Mouse (Mus musculus) liver, embryonic 11.5 days (tissue): ENCODE measurements around the gene Cfap46. TPM values are rescaled to one million over a fixed set of nuclear protein-coding genes. Genes with fewer than 3 reads are reported as not detected.

ENCODE experiments used
- ATAC-seq: fragments of 200-750 bp; cut with Nextera tagmentation; replicated peaks from 2 replicates; pipeline ENCODE4 v1.8.0; 2017; ENCODE audit warnings: moderate number of reproducible peaks, mild to moderate bottlenecking, moderate TSS enrichment, moderate library complexity; ENCODE audit not compliant: low FRiP score
- DNase-seq: peaks from one replicate; pipeline ENCODE4 v3.0.0-alpha.2; 2017; ENCODE audit warnings: low spot score
- H3K27ac ChIP-seq: fragments of 300-500 bp; sonication (generic); 2 replicates; pipeline ENCODE4 v1.5.1; 2014; ENCODE audit warnings: mild to moderate bottlenecking, low read depth, low read length, control low read depth
- H3K27me3 ChIP-seq: fragments of 300-500 bp; sonication (generic); replicated peaks from 2 replicates; pipeline ENCODE4 v1.6.1; 2014; ENCODE audit warnings: low read length, mixed read lengths; ENCODE audit not compliant: control insufficient read depth, insufficient read depth
- H3K36me3 ChIP-seq: fragments of 300-500 bp; sonication (generic); 2 replicates; pipeline ENCODE4 v1.6.1; 2014; ENCODE audit warnings: mild to moderate bottlenecking, low read length, moderate library complexity, mixed read lengths; ENCODE audit not compliant: control insufficient read depth, insufficient read depth
- H3K4me1 ChIP-seq: fragments of 300-500 bp; sonication (generic); replicated peaks from 2 replicates; pipeline ENCODE4 v1.6.1; 2014; ENCODE audit warnings: low read length, mixed read lengths; ENCODE audit not compliant: control insufficient read depth, insufficient read depth
- H3K4me2 ChIP-seq: fragments of 300-500 bp; sonication (generic); 2 replicates; pipeline ENCODE4 v1.6.1; 2014; ENCODE audit warnings: mild to moderate bottlenecking, control low read depth, moderate library complexity
- H3K4me3 ChIP-seq: fragments of 300-500 bp; sonication (generic); 2 replicates; pipeline ENCODE4 v1.5.1; 2014; ENCODE audit warnings: low read depth, low read length, control low read depth
- H3K9ac ChIP-seq: fragments of 300-500 bp; sonication (generic); 2 replicates; pipeline ENCODE4 v1.6.1; 2014; ENCODE audit warnings: low read depth, low read length, control low read depth
- H3K9me3 ChIP-seq: fragments of 300-500 bp; sonication (generic); 2 replicates; pipeline ENCODE4 v1.6.1; 2016; ENCODE audit warnings: low read length, inconsistent platforms, mixed read lengths; ENCODE audit not compliant: control insufficient read depth
- WGBS: fragments of 180-500 bp; shearing (Covaris S2); extraction: QIAGEN DNeasy Blood & Tissue Kit; methylation state at CpG from one replicate; pipeline ENCODE4 v1.1.7; 2014; 5-methylcytosine and 5-hydroxymethylcytosine counted together
- polyA plus RNA-seq: library from polyadenylated mRNA; unstranded; fragments of >200 nt; fragmentation: Nextera tagmentation; extraction: Ambion mirVana; gene quantifications from 2 replicates; pipeline ENCODE4 v1.2.1, GENCODE M21; 2014

Gene Cfap46
- polyA plus RNA-seq, 1 experiment from 2014 or later: not detected

DNA sequence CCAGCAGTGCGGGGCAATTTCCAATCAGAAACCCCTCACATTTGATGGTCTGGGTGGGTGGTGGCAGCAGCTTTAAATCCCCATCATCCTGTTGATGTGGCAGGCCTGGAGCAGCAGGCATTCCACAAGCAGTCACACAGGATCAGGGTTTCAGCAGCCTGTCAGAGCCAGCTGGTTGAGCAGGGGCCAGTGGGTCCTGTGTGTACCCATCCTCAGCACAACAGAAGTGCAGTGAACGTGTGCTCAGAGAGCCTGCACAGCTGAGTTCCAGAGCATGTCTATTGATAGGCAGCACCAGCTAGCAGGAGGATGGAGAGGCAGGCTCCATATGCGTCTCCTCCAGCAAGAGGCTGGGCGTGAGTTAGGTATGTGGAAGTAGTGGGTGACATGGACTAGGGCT is 120.2 kb downstream of the Cfap46 start:
- Histone ChIP-seq H3K27me3 (no peaks in the 10 kb centered on the region), H3K9me3 (no peaks in the 10 kb centered on the region), H3K9ac (no peak overlapping the region), H3K4me2 (no peak overlapping the region), H3K4me1 (no peaks in the 10 kb centered on the region), H3K4me3 (no peak overlapping the region), H3K36me3 (no peaks in the 10 kb centered on the region), H3K27ac (no peak overlapping the region)
- DNase-seq (no peak), ATAC-seq (no peak)
- WGBS: 72% methylated on average over 4 of the region's 4 CpGs

DNA sequence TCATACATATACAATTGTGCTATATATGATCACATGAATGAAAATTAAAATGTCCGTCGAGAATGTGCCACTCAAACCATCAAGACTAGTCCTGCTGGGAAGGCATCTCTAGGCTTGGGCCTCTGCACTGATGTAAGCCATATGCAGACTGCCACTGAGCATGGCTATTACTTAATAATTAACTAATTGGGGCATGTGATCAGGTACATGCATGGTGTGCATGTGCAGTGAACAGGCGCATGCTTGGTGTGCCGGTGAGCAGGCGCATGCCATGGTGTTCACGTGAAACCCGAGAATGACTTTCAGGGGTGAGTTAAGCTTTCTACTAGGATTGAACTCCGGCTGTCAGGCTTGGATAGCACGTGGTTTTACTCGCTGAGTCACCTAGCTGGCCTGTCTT is 124.0 kb downstream of the Cfap46 start:
- no peaks in the 10 kb centered on the region for H3K36me3 ChIP-seq
- H3K9ac ChIP-seq: no peak overlapping the region
- no peaks in the 10 kb centered on the region for H3K9me3 ChIP-seq
- 87% methylated on average over 10 of the region's 10 CpGs for WGBS
- no peaks in the 10 kb centered on the region for H3K27me3 ChIP-seq
- no peak overlapping the region for H3K4me3 ChIP-seq
- H3K27ac ChIP-seq: no peak overlapping the region
- no peaks in the 10 kb centered on the region for H3K4me1 ChIP-seq
- no peak for DNase-seq
- H3K4me2 ChIP-seq: no peak overlapping the region
- no peak for ATAC-seq

DNA sequence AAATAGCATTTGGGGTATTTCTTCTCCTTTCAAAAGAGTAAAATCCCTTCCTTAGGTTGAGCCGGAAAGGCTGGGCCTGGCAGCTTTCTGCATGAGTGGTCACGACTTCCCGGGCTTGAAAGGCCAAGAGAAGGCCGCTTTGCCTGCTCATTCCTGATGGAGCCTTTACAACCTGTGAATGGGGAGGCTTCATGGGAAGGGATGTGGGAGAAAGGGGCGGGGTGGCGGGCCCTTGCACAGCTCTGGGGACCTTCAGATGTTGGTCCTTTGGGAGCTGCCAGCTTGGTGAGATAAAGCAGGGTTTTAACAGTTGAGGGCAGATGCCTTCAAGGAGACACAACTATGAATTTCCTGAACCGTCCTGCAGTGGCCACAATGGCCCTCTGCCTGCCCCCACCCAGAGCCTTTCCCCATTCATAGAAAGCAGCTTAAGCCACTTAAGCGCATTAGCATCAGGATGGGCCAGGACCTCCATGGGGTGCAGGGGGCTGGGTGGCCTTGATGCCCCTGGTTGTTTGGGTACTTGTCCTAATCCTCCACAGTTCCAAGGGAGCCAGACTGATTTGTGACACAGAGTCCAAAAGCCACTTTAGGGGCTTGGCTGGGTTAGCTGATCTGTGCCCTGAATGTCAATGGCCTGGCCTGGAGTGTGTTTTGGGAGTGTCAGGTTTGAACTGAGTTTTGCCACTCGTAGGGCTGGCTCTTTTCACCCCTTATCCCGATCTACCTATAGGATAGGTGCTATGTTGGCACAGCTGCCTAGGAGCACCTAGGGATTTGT is 126.7 kb downstream of the Cfap46 start:
- no peaks in the 10 kb centered on the region for H3K36me3 ChIP-seq
- ATAC-seq (no peak), DNase-seq (no peak)
- no peak overlapping the region for H3K27ac ChIP-seq
- WGBS: 60% methylated on average over 10 of the region's 10 CpGs
- H3K4me3 ChIP-seq: no peak overlapping the region
- H3K4me2 ChIP-seq: no peak overlapping the region
- no peaks in the 10 kb centered on the region for H3K9me3 ChIP-seq
- no peaks in the 10 kb centered on the region for H3K4me1 ChIP-seq
- no peaks in the 10 kb centered on the region for H3K27me3 ChIP-seq
- H3K9ac ChIP-seq: no peak overlapping the region

DNA sequence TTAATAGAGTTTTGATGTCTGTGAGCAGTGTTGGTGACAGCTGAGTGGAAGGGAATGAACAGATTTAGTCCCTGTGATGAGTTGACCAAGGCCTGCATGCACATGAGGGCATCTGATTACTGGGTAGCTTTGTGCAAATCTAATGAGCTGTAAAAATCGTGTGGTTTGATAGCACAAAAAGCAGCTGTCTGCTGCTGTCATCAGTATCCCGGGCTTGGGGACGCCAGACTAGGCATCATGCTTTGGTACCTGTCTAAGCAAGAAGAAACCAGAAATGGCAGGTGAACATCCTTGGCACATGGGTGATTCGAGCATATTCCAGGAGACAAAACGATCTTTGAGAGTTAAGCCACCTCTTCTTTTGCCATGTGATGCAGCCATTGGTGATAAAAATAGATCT is 127.3 kb downstream of the Cfap46 start:
- no peak overlapping the region for H3K9ac ChIP-seq
- H3K36me3 ChIP-seq: no peaks in the 10 kb centered on the region
- no peaks in the 10 kb centered on the region for H3K4me1 ChIP-seq
- no peak overlapping the region for H3K4me3 ChIP-seq
- 73% methylated on average over 5 of the region's 5 CpGs for WGBS
- DNase-seq: no peak
- H3K27me3 ChIP-seq: no peaks in the 10 kb centered on the region
- H3K9me3 ChIP-seq: no peaks in the 10 kb centered on the region
- ATAC-seq: no peak
- H3K27ac ChIP-seq: no peak overlapping the region
- H3K4me2 ChIP-seq: no peak overlapping the region

DNA sequence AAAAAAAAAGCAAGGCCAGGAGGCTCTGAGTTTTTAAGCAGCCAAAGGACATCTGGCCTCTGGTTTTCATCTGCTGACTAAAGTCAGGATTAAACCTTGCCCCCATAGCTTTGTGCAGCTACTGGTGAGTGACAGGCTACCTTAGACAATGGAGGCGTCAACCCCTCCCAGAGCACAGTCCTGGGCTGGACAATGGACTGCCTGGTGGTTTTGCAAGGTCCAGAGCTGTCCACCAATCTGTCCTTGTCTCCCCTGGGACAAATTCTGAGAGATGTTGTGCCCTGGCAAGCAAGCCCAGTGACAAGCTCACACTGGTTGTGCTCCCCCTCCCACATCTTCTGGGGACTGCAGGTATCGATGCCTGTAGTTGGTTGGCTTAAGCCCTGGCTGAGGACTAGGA is 132.1 kb downstream of the Cfap46 start:
- no peak for ATAC-seq

More for the DNA sequence above, 132.1 kb downstream of the Cfap46 start:
- Histone ChIP-seq H3K27ac (no peak overlapping the region), H3K4me1 (no peaks in the 10 kb centered on the region), H3K4me2 (no peak overlapping the region), H3K9me3 (no peaks in the 10 kb centered on the region), H3K36me3 (no peaks in the 10 kb centered on the region), H3K4me3 (no peak overlapping the region), H3K9ac (no peak overlapping the region), H3K27me3 (no peaks in the 10 kb centered on the region)
- no peak for DNase-seq
- WGBS: 88% methylated on average over 2 of the region's 2 CpGs

Other genes starting within 250 kb of the Cfap46 start
- gene Nkx6-2, start 101.0 kb downstream of the Cfap46 start, polyA plus RNA-seq: 0.32 and 0.56 TPM in 2 replicates
- gene Adgra1, start 150.4 kb upstream of the Cfap46 start, polyA plus RNA-seq: 0.08 TPM in 1 of 2 replicates, not detected in the other
- not detected in 2 replicates for gene Kndc1, start 210.9 kb upstream of the Cfap46 start, polyA plus RNA-seq